Mouse (Mus musculus): ENCODE results near the gene Mrps21.

GRCm38 (mm10) chr3:95855502-95856089, 15.7 kb downstream of the Mrps21 start, which contains the start of gene Prpf3:
- TF ChIP-seq CTCF (IDR thresholded peaks at IDR 0.05) (peak; percentile 17; the same call in 1 of the 2 replicates), EP300 (IDR thresholded peaks at IDR 0.05) (no peak)

All from lung, postnatal 0 days (tissue).